Mouse (Mus musculus): Measurements from ENCODE around the gene Dlg2. TPM values are rescaled to one million over a fixed set of nuclear protein-coding genes. Genes with fewer than 3 reads are reported as not detected.

The Dlg2 gene
- polyA plus RNA-seq, 1 experiment from 2014 or later = 38.4 TPM

DNA sequence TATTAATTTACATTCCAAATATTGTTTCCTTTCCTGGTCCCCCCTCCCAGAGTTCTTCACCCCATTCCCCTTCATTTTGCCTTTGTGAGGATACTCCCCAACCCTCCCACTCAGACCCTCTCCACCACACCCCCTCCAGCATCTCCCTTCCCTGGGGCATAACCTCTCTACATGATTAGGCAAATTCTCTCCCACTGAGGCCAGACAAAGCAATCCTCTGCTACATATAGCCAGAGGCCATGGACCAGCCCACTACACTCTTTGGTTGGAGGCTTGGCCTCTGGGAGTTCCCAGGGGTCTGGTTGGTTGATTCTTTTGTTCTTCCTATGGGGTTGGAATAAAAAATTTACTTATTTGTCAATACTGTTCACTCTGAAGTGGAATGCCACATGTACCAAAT, 505.6 kb downstream of the Dlg2 start:
- no peak for ATAC-seq
- H3K9me3 ChIP-seq (ENCODE audit: control insufficient read depth, low read length) = no peaks in the 10 kb centered on the region
- no peak overlapping the region for H3K27ac ChIP-seq (ENCODE audit: low read length)

DNA sequence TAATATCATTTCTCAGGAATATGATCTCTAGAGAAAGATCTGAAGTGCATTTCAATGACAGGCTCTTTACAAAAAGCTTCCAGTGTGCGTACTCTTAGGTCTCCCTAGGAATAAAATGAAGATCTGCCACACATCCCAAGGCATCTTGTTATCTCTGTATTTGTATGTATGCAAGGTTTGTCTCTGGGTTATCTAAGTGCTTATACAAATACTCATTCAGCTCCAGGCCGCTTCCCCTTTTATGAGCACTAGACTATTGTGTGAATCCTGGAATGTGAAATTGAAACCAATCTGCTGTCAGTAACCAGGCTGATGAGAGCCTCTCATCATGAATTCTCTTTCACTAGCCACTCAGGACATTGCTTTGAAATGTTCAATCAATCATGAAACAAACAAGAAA, 534.2 kb downstream of the Dlg2 start:
- H3K9ac ChIP-seq (replicated peaks; ENCODE audit: low read depth, low read length) = no peak overlapping the region
- no peak overlapping the region for H3K4me3 ChIP-seq (replicated peaks; ENCODE audit: low read length)
- H3K4me1 ChIP-seq (replicated peaks; ENCODE audit: control insufficient read depth, insufficient read depth, low read length) = no peaks in the 10 kb centered on the region
- H3K36me3 ChIP-seq (ENCODE audit: control insufficient read depth, insufficient read depth) = no peaks in the 10 kb centered on the region
- WGBS = 88% methylated on average over 2 of the region's 2 CpGs
- no peak overlapping the region for H3K4me2 ChIP-seq (ENCODE audit: low read length)
- H3K27me3 ChIP-seq (replicated peaks; ENCODE audit: control insufficient read depth, insufficient read depth, low read length) = no peaks in the 10 kb centered on the region
- H3K27ac ChIP-seq (ENCODE audit: low read length) = no peak overlapping the region
- ATAC-seq = no peak
- H3K9me3 ChIP-seq (ENCODE audit: control insufficient read depth, low read length) = no peaks in the 10 kb centered on the region

More for the DNA sequence above, 505.6 kb downstream of the Dlg2 start:
- Histone ChIP-seq H3K36me3 (ENCODE audit: control insufficient read depth, insufficient read depth) (no peaks in the 10 kb centered on the region), H3K27me3 (replicated peaks; ENCODE audit: control insufficient read depth, insufficient read depth, low read length) (no peaks in the 10 kb centered on the region), H3K9ac (replicated peaks; ENCODE audit: low read depth, low read length) (no peak overlapping the region), H3K4me3 (replicated peaks; ENCODE audit: low read length) (no peak overlapping the region), H3K4me2 (ENCODE audit: low read length) (no peak overlapping the region), H3K4me1 (replicated peaks; ENCODE audit: control insufficient read depth, insufficient read depth, low read length) (no peaks in the 10 kb centered on the region)

DNA sequence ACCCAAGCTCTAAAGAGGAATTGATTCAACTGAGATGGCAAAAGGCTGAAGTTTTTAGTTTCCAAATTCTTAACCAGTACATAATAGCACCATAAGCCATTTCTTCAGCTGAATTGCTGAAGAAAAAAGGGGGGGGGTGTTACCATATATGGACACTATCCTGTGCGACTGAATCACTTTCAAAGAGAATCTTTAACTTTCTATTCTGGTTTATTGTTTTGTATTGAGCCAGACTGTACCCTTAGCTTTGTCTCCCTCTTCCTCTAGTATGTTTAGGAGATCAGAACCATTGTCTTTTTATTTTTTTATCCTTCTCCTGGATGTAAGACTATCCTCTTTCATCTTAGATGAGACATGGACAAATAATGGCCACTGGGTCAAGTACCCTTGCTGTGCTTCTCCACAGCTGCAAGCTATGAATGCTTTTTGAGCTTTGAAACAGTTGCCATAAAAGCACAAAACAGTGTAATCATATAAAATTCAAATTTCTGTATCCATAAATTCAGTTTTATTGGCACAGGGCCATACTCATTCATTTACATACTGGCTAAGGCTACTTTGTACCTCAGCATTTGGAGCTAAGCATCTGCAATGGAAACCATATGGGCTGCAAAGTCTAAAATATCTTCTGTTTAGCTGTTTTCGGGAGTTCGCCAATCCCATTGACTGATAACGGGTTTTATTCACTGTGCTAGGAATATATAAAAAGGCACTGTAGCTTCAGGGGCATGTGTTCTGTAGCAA, 568.7 kb downstream of the Dlg2 start:
- H3K4me2 ChIP-seq (ENCODE audit: low read length) = no peak overlapping the region
- peak overlapping the region; percentile 59 for H3K27ac ChIP-seq (ENCODE audit: low read length)
- no peaks in the 10 kb centered on the region for H3K9me3 ChIP-seq (ENCODE audit: control insufficient read depth, low read length)
- WGBS = 56% methylated on average over 4 of the region's 4 CpGs
- H3K27me3 ChIP-seq (replicated peaks; ENCODE audit: control insufficient read depth, insufficient read depth, low read length) = no peaks in the 10 kb centered on the region
- no peak overlapping the region for H3K4me3 ChIP-seq (replicated peaks; ENCODE audit: low read length)
- no peak overlapping the region for H3K9ac ChIP-seq (replicated peaks; ENCODE audit: low read depth, low read length)
- H3K36me3 ChIP-seq (ENCODE audit: control insufficient read depth, insufficient read depth) = no peaks in the 10 kb centered on the region
- ATAC-seq = peak; percentile 93
- H3K4me1 ChIP-seq (replicated peaks; ENCODE audit: control insufficient read depth, insufficient read depth, low read length) = no peaks in the 10 kb centered on the region

DNA sequence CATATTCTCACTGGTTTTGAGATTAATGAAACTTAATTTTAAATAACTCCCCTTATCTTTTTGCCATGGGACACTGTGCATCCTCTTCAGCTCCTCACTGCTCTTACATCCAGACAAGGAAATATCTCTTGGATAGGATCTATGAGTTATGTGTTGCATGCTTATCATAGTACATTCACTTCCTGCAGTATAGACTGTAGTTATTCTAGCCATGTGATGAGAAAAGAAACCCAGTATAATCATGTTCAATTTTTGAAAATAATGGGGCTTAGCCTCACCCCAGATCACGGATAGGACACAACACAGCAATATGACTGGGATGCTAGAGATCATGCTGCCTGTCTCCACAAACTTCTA, 569.2 kb downstream of the Dlg2 start:
- Histone ChIP-seq H3K27ac (ENCODE audit: low read length) (peak overlapping the region; percentile 45), H3K27me3 (replicated peaks; ENCODE audit: control insufficient read depth, insufficient read depth, low read length) (no peaks in the 10 kb centered on the region), H3K4me2 (ENCODE audit: low read length) (no peak overlapping the region), H3K36me3 (ENCODE audit: control insufficient read depth, insufficient read depth) (no peaks in the 10 kb centered on the region), H3K9me3 (ENCODE audit: control insufficient read depth, low read length) (no peaks in the 10 kb centered on the region), H3K4me3 (replicated peaks; ENCODE audit: low read length) (no peak overlapping the region), H3K4me1 (replicated peaks; ENCODE audit: control insufficient read depth, insufficient read depth, low read length) (no peaks in the 10 kb centered on the region), H3K9ac (replicated peaks; ENCODE audit: low read depth, low read length) (no peak overlapping the region)
- peak; percentile 53 for ATAC-seq
- 92% methylated on average over 1 of the region's 1 CpGs for WGBS

DNA sequence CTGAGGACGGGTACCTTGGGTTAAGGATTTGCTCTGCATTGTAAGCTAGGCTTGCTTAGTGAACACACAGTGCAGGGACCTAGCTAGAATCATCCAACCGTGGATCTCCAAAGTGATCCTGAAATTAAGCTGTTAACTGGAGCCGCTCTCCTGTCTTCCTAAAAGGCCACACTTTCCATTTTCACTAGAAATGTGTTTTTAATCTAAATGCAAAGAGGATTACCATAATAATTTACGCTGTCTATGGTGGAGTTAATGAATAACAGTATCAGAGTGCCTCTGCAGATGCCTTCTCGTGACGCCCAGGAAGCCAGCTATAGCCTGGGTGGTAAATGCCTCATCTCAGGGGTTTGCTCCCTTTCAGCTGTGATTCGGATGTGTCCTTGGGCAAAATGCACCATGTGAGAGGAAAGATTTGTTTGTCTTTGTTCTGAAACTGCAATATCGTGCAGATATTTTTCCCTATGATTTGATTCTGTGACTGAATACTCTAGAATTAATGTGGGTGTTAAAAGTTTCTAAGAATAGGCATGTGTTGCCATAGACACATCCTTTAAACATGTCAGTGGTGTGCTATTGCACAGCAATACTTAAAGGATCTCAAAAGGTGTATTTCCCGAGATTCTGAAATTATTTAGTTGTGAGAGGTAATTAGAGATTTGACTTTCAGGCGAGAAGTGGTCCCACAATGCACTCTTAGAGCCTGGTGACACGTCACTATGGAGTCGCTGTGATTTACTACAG, 587.0 kb downstream of the Dlg2 start:
- ATAC-seq = peak; percentile 73
- peak overlapping the region; percentile 63 for H3K27ac ChIP-seq (ENCODE audit: low read length)

DNA sequence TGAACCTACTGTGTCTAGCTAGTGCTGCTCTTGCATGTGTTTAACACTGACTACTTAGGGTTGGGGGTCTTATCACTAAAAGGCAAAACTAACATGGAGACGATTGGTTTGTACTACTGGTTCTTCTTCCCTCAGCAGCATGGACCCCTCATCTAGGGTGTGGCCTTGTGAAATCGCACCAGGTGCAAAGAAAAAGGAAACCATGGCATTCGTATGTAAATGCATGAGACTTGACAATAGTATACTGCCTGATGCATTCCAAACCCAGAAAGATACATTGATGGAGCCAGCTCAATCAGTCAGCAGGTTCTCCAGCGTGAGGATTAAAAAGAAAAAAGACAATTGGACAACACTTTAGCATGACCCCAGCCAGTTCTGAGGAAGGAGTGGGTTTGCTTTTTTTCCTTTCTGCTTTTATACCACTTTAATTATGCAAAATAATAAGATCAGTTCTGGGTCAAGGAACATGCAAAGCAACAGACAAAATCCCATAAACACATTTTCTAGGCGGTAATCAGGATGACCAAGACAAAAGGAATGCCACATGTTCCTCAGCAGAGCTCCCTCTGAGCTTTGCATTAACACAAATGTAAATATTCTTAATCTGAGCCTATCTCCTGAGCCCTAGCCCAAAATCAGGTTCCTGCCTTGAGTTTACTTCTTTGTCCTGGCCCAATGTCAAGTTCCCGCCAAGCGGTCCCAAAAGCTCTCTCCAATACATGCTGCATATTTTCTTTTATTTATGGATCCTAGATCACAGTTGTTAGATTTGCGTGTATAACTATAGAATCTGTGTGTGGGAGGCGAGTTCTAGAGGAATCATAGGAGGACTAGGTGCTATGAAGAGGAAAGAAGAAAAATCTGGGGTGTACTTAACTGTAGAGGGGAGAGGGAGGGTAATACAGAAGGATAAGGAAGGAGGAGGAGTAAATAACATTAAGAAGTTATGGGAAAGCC, 595.6 kb downstream of the Dlg2 start:
- Histone ChIP-seq H3K4me1 (replicated peaks; ENCODE audit: control insufficient read depth, insufficient read depth, low read length) (no peaks in the 10 kb centered on the region), H3K9me3 (ENCODE audit: control insufficient read depth, low read length) (no peaks in the 10 kb centered on the region), H3K36me3 (ENCODE audit: control insufficient read depth, insufficient read depth) (no peaks in the 10 kb centered on the region), H3K27ac (ENCODE audit: low read length) (no peak overlapping the region), H3K27me3 (replicated peaks; ENCODE audit: control insufficient read depth, insufficient read depth, low read length) (no peaks in the 10 kb centered on the region), H3K4me3 (replicated peaks; ENCODE audit: low read length) (no peak overlapping the region), H3K4me2 (ENCODE audit: low read length) (no peak overlapping the region), H3K9ac (replicated peaks; ENCODE audit: low read depth, low read length) (no peak overlapping the region)
- WGBS = 62% methylated on average over 9 of the region's 9 CpGs
- no peak for ATAC-seq

More for the DNA sequence above, 587.0 kb downstream of the Dlg2 start:
- Histone ChIP-seq H3K36me3 (ENCODE audit: control insufficient read depth, insufficient read depth) (no peaks in the 10 kb centered on the region), H3K27me3 (replicated peaks; ENCODE audit: control insufficient read depth, insufficient read depth, low read length) (no peaks in the 10 kb centered on the region), H3K4me1 (replicated peaks; ENCODE audit: control insufficient read depth, insufficient read depth, low read length) (no peaks in the 10 kb centered on the region), H3K9ac (replicated peaks; ENCODE audit: low read depth, low read length) (no peak overlapping the region), H3K9me3 (ENCODE audit: control insufficient read depth, low read length) (no peaks in the 10 kb centered on the region), H3K4me3 (replicated peaks; ENCODE audit: low read length) (no peak overlapping the region), H3K4me2 (ENCODE audit: low read length) (no peak overlapping the region)
- WGBS = 53% methylated on average over 12 of the region's 12 CpGs

DNA sequence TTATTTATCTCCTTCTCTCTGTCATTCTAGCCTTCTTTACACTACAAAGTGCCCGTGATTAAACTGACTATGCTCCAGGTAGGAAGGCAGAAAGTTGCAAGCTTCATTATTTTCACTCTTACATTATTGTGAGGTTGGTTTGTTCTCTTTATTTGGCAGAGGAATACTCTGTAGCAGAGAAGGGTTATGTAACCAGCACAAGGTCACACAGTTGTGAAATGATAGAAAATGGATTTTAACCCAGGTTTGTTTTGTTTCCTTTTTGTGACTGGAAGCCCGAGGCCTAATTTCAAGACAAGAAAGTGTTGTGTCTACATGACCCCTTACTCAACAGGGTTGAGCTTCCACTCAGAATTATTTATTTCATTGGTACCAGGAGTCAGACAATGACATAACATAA, 609.6 kb downstream of the Dlg2 start:
- WGBS = 79% methylated on average over 2 of the region's 2 CpGs
- no peaks in the 10 kb centered on the region for H3K36me3 ChIP-seq (ENCODE audit: control insufficient read depth, insufficient read depth)
- no peak for ATAC-seq
- H3K4me1 ChIP-seq (replicated peaks; ENCODE audit: control insufficient read depth, insufficient read depth, low read length) = peaks cover 7% of the 10 kb centered on the region
- H3K27ac ChIP-seq (ENCODE audit: low read length) = no peak overlapping the region
- H3K9me3 ChIP-seq (ENCODE audit: control insufficient read depth, low read length) = no peaks in the 10 kb centered on the region
- no peak overlapping the region for H3K4me2 ChIP-seq (ENCODE audit: low read length)
- H3K4me3 ChIP-seq (replicated peaks; ENCODE audit: low read length) = no peak overlapping the region
- H3K27me3 ChIP-seq (replicated peaks; ENCODE audit: control insufficient read depth, insufficient read depth, low read length) = no peaks in the 10 kb centered on the region
- no peak overlapping the region for H3K9ac ChIP-seq (replicated peaks; ENCODE audit: low read depth, low read length)

DNA sequence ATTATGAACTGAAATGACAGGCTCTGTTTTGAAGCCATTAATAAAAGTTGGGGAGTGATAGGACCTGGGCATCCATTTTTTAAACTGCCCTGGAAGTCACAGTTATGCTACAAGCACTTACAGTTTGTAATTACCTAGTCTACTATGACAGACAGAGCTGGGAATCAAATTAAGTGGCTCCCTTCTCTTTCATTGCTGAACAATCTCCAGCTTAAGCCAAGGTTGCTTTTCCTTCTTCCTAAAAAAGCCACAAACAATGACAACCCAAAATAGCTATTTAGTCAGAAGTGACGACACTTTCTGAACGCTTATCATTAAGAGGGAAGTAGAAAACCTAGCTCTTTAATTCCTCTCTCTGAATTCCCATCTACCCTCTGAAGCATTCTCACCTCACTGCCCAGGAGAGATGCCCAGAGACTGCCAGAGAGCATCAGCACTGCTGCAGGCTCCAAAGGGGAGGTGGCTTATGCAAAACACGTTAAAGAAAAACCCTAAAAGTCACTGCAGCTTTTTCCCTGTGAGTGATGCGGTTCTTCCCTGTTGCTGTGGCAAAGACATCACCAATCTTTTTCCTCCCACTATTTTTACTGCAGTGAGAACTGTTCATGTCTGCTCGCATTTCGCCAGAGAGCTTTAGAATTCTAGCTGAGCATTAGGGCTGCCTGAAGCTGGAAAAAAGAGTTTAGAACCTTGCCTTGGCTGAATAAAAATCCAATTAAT, 612.9 kb downstream of the Dlg2 start:
- Histone ChIP-seq H3K27ac (ENCODE audit: low read length) (peak overlapping the region; percentile 49; the same call in 1 of the 2 replicates), H3K9me3 (ENCODE audit: control insufficient read depth, low read length) (no peaks in the 10 kb centered on the region), H3K4me2 (ENCODE audit: low read length) (peak overlapping the region; percentile 24; the same call in 1 of the 2 replicates), H3K4me3 (replicated peaks; ENCODE audit: low read length) (no peak overlapping the region), H3K36me3 (ENCODE audit: control insufficient read depth, insufficient read depth) (no peaks in the 10 kb centered on the region), H3K27me3 (replicated peaks; ENCODE audit: control insufficient read depth, insufficient read depth, low read length) (no peaks in the 10 kb centered on the region), H3K4me1 (replicated peaks; ENCODE audit: control insufficient read depth, insufficient read depth, low read length) (peaks cover 13% of the 10 kb centered on the region), H3K9ac (replicated peaks; ENCODE audit: low read depth, low read length) (no peak overlapping the region)
- peak; percentile 43; the same call in 1 of the 2 replicates for ATAC-seq
- WGBS = 9% methylated on average over 6 of the region's 6 CpGs
